Mouse (Mus musculus) frontal cortex, postnatal 36 days (tissue): ENCODE data around the gene Nhlrc2.

ENCODE experiments used
- DNase-seq, 2 experiments: peaks; one replicate each; pipeline ENCODE4 v3.0.0; 2022; ENCODE audit warnings: low spot score in 2 of 2

The Nhlrc2 gene

GRCm38 (mm10) chr19:56563469-56563868 is 15.4 kb downstream of the Nhlrc2 start:
- DNase-seq, result peak in 1 of 2 experiments; percentile 74

- DNase-seq, result no peak
Measured at GRCm38 (mm10) chr19:56565358-56565757, 17.3 kb downstream of the Nhlrc2 start.

- peak; percentile 46 to 82 for DNase-seq
Measured at GRCm38 (mm10) chr19:56566041-56566440, 18.0 kb downstream of the Nhlrc2 start.

GRCm38 (mm10) chr19:56566940-56567339 is 18.9 kb downstream of the Nhlrc2 start:
- DNase-seq, result no peak

- DNase-seq, result no peak
Measured at GRCm38 (mm10) chr19:56570781-56571180, 22.7 kb downstream of the Nhlrc2 start.

GRCm38 (mm10) chr19:56571234-56571633 is 23.2 kb downstream of the Nhlrc2 start:
- DNase-seq, result no peak

- no peak for DNase-seq
Measured at GRCm38 (mm10) chr19:56571913-56572312, 23.9 kb downstream of the Nhlrc2 start.

- DNase-seq, result peak; percentile 62
Measured at GRCm38 (mm10) chr19:56573184-56573583, 25.1 kb downstream of the Nhlrc2 start.

- DNase-seq, result no peak
Measured at GRCm38 (mm10) chr19:56577801-56578200, 29.7 kb downstream of the Nhlrc2 start.

- no peak for DNase-seq
Measured at GRCm38 (mm10) chr19:56581981-56582380, 33.9 kb downstream of the Nhlrc2 start.

GRCm38 (mm10) chr19:56583785-56584184 is 35.7 kb downstream of the Nhlrc2 start:
- DNase-seq, result no peak

GRCm38 (mm10) chr19:56584288-56584687 is 36.2 kb downstream of the Nhlrc2 start:
- no peak for DNase-seq

GRCm38 (mm10) chr19:56586320-56586719 is 38.3 kb downstream of the Nhlrc2 start:
- no peak for DNase-seq

- peak; percentile 68 to 78 for DNase-seq
Measured at GRCm38 (mm10) chr19:56588205-56588626, 40.2 kb downstream of the Nhlrc2 start.

GRCm38 (mm10) chr19:56589008-56589407 is 40.9 kb downstream of the Nhlrc2 start:
- DNase-seq, result no peak

GRCm38 (mm10) chr19:56589455-56589854 is 41.4 kb downstream of the Nhlrc2 start:
- no peak for DNase-seq

- DNase-seq, result no peak
Measured at GRCm38 (mm10) chr19:56590250-56590649, 42.2 kb downstream of the Nhlrc2 start.

GRCm38 (mm10) chr19:56592472-56592871 is 44.4 kb downstream of the Nhlrc2 start:
- DNase-seq, result no peak

GRCm38 (mm10) chr19:56599996-56600395 is 51.9 kb downstream of the Nhlrc2 start:
- no peak for DNase-seq

GRCm38 (mm10) chr19:56600797-56601196 is 52.7 kb downstream of the Nhlrc2 start:
- no peak for DNase-seq

GRCm38 (mm10) chr19:56601901-56602347 is 53.9 kb downstream of the Nhlrc2 start:
- DNase-seq, result no peak

- no peak for DNase-seq
Measured at GRCm38 (mm10) chr19:56608946-56609345, 60.9 kb downstream of the Nhlrc2 start.

GRCm38 (mm10) chr19:56614131-56614530 is 66.1 kb downstream of the Nhlrc2 start:
- no peak for DNase-seq

GRCm38 (mm10) chr19:56618845-56619244 is 70.8 kb downstream of the Nhlrc2 start:
- peak; percentile 49 to 65 for DNase-seq
